Mouse (Mus musculus): ENCODE measurements at regions not wholly inside any gene's neighbourhood (a gene's known extent, or its start where the extent isn't known, plus 50 kb on each side); places are given as distances from the start of the nearest gene placed in this dataset.

- WGBS = 77% methylated on average over 8 of the region's 8 CpGs
- ATAC-seq (ENCODE audit: low FRiP score, low read depth) = no peak
- H3K9ac ChIP-seq (replicated peaks) = no peak overlapping the region
- no peak overlapping the region for H3K4me3 ChIP-seq
- no peaks in the 10 kb centered on the region for H3K9me3 ChIP-seq
- H3K36me3 ChIP-seq = no peaks in the 10 kb centered on the region
- H3K4me2 ChIP-seq (replicated peaks) = no peak overlapping the region
- no peak overlapping the region for H3K27ac ChIP-seq (replicated peaks)
- no peaks in the 10 kb centered on the region for H3K4me1 ChIP-seq
- H3K27me3 ChIP-seq = no peaks in the 10 kb centered on the region
These were observed 88.2 kb downstream of the Fam43a start for GRCm38 (mm10) chr16:30687682-30688081.

GRCm38 (mm10) chr16:30690531-30690930 lies 91.0 kb downstream of the Fam43a start:
- WGBS = 81% methylated on average over 4 of the region's 4 CpGs
- Histone ChIP-seq H3K27ac (replicated peaks) (no peak overlapping the region), H3K4me1 (no peaks in the 10 kb centered on the region), H3K27me3 (no peaks in the 10 kb centered on the region), H3K4me3 (no peak overlapping the region), H3K9me3 (no peaks in the 10 kb centered on the region), H3K36me3 (no peaks in the 10 kb centered on the region), H3K9ac (replicated peaks) (no peak overlapping the region), H3K4me2 (replicated peaks) (no peak overlapping the region)
- no peak for ATAC-seq (ENCODE audit: low FRiP score, low read depth)

DNA sequence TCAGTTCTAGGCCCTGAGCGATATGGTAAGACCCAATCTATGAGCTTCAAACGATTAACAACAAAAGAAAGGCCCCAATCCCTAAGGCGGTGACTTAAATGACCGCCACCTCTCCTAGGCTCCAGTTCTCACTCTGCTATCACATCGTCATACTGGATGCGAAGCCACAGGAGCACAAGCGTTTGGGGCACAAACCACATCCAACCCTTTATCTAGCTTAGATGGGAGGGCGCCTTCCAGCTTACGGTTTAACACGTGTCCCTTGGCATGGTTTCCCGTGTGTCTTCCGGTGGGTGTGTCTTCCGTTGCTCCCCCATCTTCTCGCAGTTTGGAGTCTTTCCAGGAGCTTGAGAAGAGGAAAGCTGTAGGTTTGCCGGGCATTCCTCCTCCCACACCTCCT lies 92.4 kb downstream of the Fam43a start:
- Histone ChIP-seq H3K27me3 (no peaks in the 10 kb centered on the region), H3K4me2 (replicated peaks) (no peak overlapping the region), H3K27ac (replicated peaks) (no peak overlapping the region), H3K4me3 (no peak overlapping the region), H3K9me3 (no peaks in the 10 kb centered on the region), H3K9ac (replicated peaks) (no peak overlapping the region), H3K4me1 (no peaks in the 10 kb centered on the region), H3K36me3 (no peaks in the 10 kb centered on the region)
- ATAC-seq (ENCODE audit: low FRiP score, low read depth) = no peak
- WGBS = 89% methylated on average over 15 of the region's 15 CpGs

DNA sequence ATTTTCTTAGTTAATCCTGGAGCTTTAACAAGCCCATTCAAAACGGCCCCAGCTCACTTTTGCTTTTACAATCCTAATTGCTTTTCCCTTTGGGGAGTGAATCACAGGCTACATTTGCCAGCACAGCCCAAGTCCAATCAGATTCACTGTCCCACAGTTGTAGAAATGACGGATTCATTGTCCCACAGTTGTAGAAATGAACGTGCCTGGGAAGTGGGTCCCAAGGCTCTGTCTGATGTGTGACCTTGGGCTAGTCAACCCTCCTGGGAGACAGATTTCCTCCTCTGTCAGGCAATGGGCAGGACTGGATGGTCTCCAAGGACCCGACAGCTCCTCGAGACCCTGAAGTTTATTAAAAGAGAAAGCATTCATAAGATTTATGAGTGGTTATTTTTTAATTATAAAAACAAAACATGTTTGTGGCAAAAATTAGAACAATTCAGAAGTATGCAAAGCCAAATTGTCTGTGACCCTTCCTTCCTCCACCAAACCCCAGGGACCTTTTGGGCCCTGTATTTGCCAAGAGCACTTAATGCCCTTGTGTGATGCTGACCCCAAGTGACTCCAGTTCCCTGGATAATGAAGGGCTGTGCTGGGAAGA lies 93.1 kb downstream of the Fam43a start:
- H3K4me1 ChIP-seq = no peaks in the 10 kb centered on the region
- H3K4me2 ChIP-seq (replicated peaks) = no peak overlapping the region
- no peak overlapping the region for H3K27ac ChIP-seq (replicated peaks)
- H3K4me3 ChIP-seq = no peak overlapping the region
- ATAC-seq (ENCODE audit: low FRiP score, low read depth) = no peak
- no peaks in the 10 kb centered on the region for H3K36me3 ChIP-seq
- WGBS = 63% methylated on average over 5 of the region's 5 CpGs
- H3K9me3 ChIP-seq = no peaks in the 10 kb centered on the region
- H3K9ac ChIP-seq (replicated peaks) = no peak overlapping the region
- no peaks in the 10 kb centered on the region for H3K27me3 ChIP-seq

DNA sequence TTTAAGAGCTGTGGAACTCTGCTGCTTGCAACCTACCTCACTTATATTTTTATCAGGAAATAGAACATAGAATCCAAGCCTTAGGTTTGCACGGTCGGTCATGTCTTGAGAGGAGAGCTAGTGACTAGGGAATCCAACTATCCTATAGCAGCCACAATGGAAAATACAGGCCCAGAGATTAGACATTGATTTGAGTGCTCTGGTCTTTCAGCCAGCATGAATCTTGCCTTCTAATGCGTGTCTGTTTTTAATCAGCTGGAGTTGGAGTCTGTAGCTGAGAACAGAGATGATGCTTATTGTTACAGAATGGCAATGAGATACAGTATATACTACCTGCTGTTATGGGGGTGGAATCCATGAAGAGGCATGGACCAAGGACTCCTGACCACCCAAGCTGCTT lies 93.7 kb downstream of the Fam43a start:
- no peaks in the 10 kb centered on the region for H3K9me3 ChIP-seq
- WGBS = 83% methylated on average over 3 of the region's 3 CpGs
- ATAC-seq (ENCODE audit: low FRiP score, low read depth) = no peak
- no peaks in the 10 kb centered on the region for H3K27me3 ChIP-seq
- no peak overlapping the region for H3K4me2 ChIP-seq (replicated peaks)
- no peak overlapping the region for H3K27ac ChIP-seq (replicated peaks)
- no peaks in the 10 kb centered on the region for H3K4me1 ChIP-seq
- H3K36me3 ChIP-seq = no peaks in the 10 kb centered on the region
- no peak overlapping the region for H3K9ac ChIP-seq (replicated peaks)
- no peak overlapping the region for H3K4me3 ChIP-seq

DNA sequence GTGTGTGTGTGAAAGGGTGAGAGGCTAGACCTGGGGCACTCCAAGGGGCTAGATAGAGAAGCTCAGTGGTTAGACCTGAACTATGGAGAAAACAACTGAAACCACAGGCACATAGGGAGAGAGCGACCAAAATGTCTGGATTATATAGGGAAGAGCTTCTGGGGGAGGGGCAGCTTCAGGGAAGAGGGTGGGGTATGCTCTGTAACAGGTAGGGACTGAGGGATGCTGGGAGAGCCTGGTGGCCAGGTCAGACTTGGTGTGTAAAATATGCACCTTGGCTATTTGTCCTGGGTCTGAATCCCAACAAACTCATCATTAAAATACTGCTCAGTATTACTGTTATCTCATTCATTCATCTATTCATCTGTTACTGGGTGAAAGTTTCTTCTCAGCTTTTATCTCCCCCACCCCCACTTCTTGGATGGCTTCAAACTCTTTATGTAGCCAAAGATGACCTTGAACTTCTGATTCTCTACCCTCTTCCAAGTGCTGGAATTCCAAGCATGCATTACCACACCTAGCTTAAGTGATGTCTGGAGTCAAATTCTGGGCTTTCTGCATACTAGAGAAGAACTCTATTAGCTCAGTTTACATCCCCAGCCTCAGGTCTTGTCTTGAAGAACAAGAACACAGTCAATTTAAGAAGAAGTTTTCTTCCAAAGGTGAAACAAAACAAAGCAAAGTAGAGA lies 94.5 kb downstream of the Fam43a start:
- ATAC-seq (ENCODE audit: low FRiP score, low read depth) = no peak
- Histone ChIP-seq H3K9me3 (no peaks in the 10 kb centered on the region), H3K27ac (replicated peaks) (no peak overlapping the region), H3K4me3 (no peak overlapping the region), H3K27me3 (no peaks in the 10 kb centered on the region), H3K4me2 (replicated peaks) (no peak overlapping the region), H3K4me1 (no peaks in the 10 kb centered on the region), H3K36me3 (no peaks in the 10 kb centered on the region), H3K9ac (replicated peaks) (no peak overlapping the region)
- 78% methylated on average over 1 of the region's 1 CpGs for WGBS

DNA sequence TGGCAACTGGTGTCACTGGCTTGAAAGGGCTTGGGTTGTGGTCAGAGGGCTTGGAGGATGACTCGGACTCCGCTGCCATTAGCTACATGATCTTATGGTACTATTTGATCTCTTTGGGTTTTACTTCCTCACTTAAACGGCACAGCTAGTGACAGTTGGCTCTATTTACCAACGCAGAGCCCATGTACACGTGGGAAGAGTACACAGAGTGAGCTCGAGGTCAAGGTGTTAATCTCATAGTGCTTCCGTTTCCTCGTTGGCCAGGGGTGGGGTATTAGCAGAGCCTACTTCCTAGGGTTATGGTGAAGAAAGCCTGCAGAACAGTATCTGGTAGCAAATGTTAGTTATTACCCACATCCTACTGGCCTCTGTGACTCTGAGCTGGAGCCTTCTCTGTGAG lies 96.2 kb downstream of the Fam43a start:
- ATAC-seq (ENCODE audit: low FRiP score, low read depth) = no peak
- Histone ChIP-seq H3K4me3 (no peak overlapping the region), H3K36me3 (no peaks in the 10 kb centered on the region), H3K4me1 (no peaks in the 10 kb centered on the region), H3K4me2 (replicated peaks) (no peak overlapping the region), H3K9ac (replicated peaks) (no peak overlapping the region), H3K9me3 (no peaks in the 10 kb centered on the region), H3K27me3 (no peaks in the 10 kb centered on the region), H3K27ac (replicated peaks) (no peak overlapping the region)
- 85% methylated on average over 8 of the region's 8 CpGs for WGBS

DNA sequence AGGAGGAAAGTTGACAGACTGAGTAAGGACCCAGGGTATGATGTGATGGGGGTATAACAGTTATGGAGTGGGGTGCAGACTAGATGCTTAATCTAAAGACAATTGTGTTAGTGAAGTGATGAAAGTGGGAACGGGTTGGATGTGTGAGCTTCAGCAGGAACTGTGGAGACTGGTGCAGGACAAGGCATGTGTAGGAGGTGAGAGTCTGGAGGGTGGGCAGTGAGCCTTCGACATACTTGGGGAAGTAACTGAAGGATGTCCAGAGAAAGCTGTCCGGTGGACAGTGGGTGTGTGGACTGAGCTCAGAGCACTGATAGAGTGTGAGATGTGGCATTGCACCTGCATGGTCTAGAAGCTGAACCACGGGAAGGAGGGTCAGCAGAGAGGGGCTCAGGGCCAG lies 97.7 kb downstream of the Fam43a start:
- 83% methylated on average over 4 of the region's 4 CpGs for WGBS

DNA sequence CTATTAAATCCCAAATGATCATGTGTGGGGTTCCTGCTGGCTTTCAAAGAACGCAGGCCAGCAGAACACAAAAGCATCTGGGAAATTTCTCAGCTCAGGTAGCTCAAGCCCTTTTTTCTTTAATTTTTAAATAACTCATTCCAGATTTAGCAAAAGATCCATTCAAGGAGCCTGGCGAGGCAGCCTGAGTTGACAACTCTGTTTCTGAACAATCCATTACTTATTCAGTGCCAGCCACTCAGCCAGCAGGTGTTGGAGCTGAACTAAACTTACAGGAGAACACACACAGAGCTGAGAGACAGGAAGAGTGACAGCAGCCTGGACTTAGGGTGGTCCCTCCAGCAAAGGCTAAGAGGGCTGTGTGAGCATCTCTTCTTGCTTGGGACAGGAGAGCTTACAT lies 98.3 kb downstream of the Fam43a start:
- Histone ChIP-seq H3K9me3 (no peaks in the 10 kb centered on the region), H3K27ac (replicated peaks) (no peak overlapping the region), H3K9ac (replicated peaks) (no peak overlapping the region), H3K4me3 (no peak overlapping the region), H3K4me2 (replicated peaks) (no peak overlapping the region), H3K27me3 (no peaks in the 10 kb centered on the region), H3K36me3 (no peaks in the 10 kb centered on the region), H3K4me1 (no peaks in the 10 kb centered on the region)
- ATAC-seq (ENCODE audit: low FRiP score, low read depth) = no peak
- 67% methylated on average over 2 of the region's 2 CpGs for WGBS

More for the DNA sequence above, 97.7 kb downstream of the Fam43a start:
- Histone ChIP-seq H3K4me1 (no peaks in the 10 kb centered on the region), H3K9ac (replicated peaks) (no peak overlapping the region), H3K36me3 (no peaks in the 10 kb centered on the region), H3K9me3 (no peaks in the 10 kb centered on the region), H3K27me3 (no peaks in the 10 kb centered on the region), H3K4me3 (no peak overlapping the region), H3K4me2 (replicated peaks) (no peak overlapping the region), H3K27ac (replicated peaks) (no peak overlapping the region)
- ATAC-seq (ENCODE audit: low FRiP score, low read depth) = no peak

DNA sequence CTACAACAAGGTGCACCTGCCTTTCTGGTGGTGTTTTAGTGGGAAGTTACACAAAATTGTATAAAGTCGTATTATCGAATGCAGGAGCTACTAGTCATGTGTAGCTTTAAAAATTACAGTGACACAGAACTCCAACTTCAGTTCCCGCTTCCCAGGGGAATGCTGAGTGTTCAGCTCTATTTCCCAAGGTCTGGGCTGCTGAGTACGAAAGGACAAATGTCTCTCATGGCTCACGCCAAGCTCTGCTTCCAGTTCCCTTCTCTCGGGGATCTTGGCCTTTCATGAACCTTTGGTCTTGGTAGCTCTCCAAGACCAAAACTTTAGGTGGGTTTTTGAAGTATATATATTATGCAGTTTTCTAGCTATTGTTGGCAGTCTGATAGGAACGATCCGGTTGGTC lies 104.3 kb downstream of the Fam43a start:
- 90% methylated on average over 8 of the region's 8 CpGs for WGBS

GRCm38 (mm10) chr16:30709501-30709900 lies 110.0 kb downstream of the Fam43a start:
- no peak overlapping the region for H3K27ac ChIP-seq (replicated peaks)
- WGBS = 74% methylated on average over 15 of the region's 15 CpGs

More for the DNA sequence above, 104.3 kb downstream of the Fam43a start:
- H3K9ac ChIP-seq (replicated peaks) = no peak overlapping the region
- no peak for ATAC-seq (ENCODE audit: low FRiP score, low read depth)
- H3K9me3 ChIP-seq = peaks cover 5% of the 10 kb centered on the region; the same call in 1 of the 2 replicates
- H3K4me2 ChIP-seq (replicated peaks) = no peak overlapping the region
- no peak overlapping the region for H3K4me3 ChIP-seq
- H3K36me3 ChIP-seq = no peaks in the 10 kb centered on the region
- H3K27me3 ChIP-seq = no peaks in the 10 kb centered on the region
- H3K4me1 ChIP-seq = no peaks in the 10 kb centered on the region
- no peak overlapping the region for H3K27ac ChIP-seq (replicated peaks)

DNA sequence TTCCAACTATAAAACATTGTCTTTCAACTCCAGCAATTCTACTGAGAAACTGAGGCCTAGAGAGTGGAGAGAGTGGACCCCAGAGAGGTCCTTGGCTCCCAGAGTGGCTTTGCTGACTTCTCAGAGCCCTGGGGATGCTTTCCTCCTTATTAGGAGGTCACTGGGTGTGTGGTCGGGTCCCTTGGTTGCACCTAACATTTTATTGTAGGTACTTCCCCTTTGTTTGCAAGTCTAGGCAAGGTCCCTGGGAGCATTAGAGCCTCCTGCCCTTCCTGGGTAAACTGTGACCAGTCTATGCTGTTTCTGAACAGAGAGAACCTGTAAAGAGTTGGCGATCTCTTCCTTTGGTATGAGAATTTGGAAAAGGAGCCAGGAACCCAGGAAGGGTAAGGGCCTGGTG lies 110.5 kb downstream of the Fam43a start:
- H3K9ac ChIP-seq (replicated peaks) = no peak overlapping the region
- no peaks in the 10 kb centered on the region for H3K27me3 ChIP-seq
- H3K4me3 ChIP-seq = no peak overlapping the region
- peaks cover 5% of the 10 kb centered on the region; the same call in 1 of the 2 replicates for H3K9me3 ChIP-seq
- no peaks in the 10 kb centered on the region for H3K36me3 ChIP-seq
- ATAC-seq (ENCODE audit: low FRiP score, low read depth) = no peak
- no peak overlapping the region for H3K4me2 ChIP-seq (replicated peaks)
- WGBS = 88% methylated on average over 2 of the region's 2 CpGs
- H3K4me1 ChIP-seq = no peaks in the 10 kb centered on the region
- no peak overlapping the region for H3K27ac ChIP-seq (replicated peaks)

More at GRCm38 (mm10) chr16:30709501-30709900, 110.0 kb downstream of the Fam43a start:
- no peak overlapping the region for H3K4me2 ChIP-seq (replicated peaks)
- H3K27me3 ChIP-seq = no peaks in the 10 kb centered on the region
- H3K9ac ChIP-seq (replicated peaks) = no peak overlapping the region
- H3K9me3 ChIP-seq = peaks cover 5% of the 10 kb centered on the region; the same call in 1 of the 2 replicates
- H3K36me3 ChIP-seq = no peaks in the 10 kb centered on the region
- H3K4me1 ChIP-seq = no peaks in the 10 kb centered on the region
- no peak for ATAC-seq (ENCODE audit: low FRiP score, low read depth)
- no peak overlapping the region for H3K4me3 ChIP-seq

Measured in midbrain, embryonic 12.5 days (tissue).